Mouse (Mus musculus) thymus, adult 18-20 months (tissue): ENCODE data around the gene A630095N17Rik.

Experiments
- DNase-seq, 2 experiments: peaks; one replicate each; pipeline ENCODE4 v3.0.0; 2022; ENCODE audit warnings: mixed read lengths in 2 of 2

The A630095N17Rik gene

DNA sequence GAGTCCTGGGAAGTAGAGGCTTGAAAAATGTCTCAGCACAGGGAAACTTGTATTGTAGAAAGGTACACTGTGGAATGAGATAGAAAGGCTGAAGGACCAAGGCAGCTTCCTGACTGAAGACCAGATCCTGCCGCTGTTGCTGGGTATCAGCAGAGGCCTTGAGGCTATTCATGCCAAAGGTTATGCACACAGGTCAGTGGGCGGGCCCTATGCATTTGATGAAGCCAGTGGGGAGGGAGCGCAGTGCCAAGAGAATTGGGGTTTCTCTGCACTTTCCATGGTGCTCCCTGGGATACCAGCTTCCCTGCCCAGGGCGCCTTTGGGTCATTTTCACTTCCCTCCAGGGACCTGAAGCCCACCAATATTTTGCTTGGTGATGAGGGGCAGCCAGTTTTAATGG is 19.4 kb downstream of the A630095N17Rik start:
- no peak for DNase-seq

DNA sequence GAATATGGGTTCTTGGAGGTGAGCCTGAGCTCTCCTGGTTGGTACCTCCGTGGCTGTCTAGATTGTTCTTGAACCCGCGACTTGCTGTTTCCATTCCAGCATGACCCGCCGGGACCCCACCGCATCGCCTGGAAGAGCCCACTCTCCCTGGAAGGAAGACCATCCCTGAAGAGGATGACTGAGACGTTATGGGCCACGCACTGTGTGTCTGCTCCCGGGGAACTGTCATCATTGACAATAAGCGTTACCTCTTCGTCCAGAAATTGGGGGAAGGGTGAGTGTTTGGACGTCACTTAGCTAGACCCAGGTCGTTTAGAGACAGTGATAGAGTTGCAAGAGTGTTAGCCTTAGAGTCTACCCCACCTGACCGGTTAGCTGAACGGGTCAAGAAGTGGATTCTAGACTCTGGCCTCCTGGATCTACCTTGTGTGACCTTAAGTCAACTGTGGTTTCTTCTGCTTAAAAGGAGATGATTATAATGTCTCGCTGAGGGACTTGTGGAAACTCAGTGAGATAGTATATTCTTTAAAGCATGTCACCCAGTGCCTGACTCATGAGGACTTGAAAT is 20.7 kb downstream of the A630095N17Rik start:
- DNase-seq: no peak

DNA sequence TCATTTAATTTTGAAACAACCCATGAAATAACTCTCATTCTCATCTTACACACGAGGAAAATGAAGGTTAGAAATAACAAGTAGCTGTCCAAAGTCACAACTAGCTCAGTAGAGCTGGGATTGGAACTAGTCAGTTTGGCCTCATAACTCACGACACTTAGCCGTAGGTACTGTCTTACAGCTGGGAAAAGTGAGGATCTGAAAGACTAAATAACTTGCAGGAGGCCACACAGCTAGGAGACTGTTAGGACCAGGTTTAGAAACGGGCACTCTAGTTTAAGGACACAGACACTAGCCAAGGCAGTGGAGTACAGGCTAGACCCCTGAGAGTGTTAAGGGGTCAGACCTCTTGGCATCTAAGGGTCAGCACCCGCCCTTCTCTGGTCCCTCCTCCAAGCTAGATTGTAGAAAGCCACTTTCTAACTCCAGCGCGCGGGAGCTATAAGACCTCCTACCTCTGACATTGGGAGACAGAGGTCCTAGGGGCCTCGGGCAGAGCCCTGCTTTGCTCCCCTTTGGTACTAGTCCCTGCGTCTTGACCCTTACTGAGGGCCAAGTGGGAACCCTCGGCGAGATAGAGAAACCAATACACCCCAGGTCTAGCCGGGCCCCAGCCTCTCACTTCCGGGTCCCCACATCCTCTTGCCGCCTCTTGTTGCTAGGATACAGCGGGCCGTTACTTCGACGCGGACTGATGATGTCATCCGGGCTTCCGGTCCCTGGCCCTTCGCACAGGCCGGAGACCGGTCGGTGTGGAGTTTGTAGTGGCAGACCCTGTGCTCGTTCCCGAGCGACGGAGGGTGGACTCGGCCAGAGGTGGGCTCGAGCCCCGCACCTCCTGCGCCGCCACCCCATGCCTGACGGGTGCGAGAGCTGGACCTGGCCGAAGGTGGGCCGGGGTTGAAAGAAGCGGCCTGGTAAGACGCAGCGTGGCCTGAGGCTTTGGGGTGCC is 21.5 kb downstream of the A630095N17Rik start, which contains the start of the genes Glb1l and Stk16:
TSS of gene Glb1l (minus strand) at position 678 of the 952 bp plus-strand sequence.
TSS of gene Stk16 (plus strand) at position 703 of the 952 bp plus-strand sequence.
- peak; percentile 88 to 94 for DNase-seq

DNA sequence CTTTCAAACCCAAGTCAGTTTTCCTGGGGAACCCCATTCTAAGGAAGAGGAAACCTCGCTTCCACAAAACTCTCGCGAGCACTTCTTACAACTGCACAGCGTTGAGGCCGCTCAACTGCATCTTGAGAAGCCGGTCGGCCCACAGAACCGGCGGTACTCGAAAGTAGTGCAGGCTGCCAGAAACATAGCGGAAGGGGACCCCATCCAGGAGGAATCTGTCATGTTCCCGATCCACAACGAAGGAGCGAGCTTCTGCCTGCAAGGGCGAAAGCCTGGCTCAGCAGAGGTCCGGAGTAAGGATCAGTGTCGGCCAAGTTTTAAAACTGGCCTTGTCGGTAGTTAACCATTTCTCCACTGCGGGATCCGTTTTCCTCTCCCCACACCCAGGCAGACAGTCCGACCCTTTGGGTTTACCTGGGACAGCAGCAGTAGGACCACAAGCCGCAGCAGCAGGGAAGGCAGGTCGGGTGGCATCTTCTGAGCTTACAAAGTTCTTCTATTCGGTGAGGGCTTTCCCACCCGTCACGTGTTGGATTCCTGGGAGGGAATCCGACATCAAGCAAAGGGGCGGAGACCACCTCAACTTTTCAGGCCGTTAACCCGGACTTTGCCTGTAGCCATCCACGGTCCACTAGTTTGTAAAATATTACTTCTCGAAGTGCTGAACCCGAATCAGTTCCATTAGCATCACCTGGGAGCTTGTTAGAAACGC is 22.8 kb downstream of the A630095N17Rik start:
- peak in 1 of 2 experiments; percentile 25 for DNase-seq

DNA sequence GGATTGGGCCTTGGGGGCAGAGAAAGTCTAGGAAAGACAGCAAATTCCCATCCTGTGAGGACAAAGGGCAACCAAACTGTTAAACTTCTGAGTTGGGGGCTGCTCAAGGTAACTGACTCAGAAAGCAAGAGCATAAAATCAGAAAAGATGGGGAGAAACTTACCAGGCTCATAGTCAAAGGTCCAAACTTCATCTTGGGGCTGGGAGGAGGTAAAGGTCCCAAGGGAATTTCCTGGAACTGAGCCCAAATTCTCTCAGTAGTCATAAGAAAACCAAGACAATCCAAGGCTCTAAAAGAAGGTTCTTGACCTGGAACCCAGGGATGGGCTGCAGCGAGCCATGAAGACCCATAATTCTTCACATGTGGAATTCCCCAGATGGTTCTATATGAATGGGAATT is 30.7 kb downstream of the A630095N17Rik start:
- no peak for DNase-seq

DNA sequence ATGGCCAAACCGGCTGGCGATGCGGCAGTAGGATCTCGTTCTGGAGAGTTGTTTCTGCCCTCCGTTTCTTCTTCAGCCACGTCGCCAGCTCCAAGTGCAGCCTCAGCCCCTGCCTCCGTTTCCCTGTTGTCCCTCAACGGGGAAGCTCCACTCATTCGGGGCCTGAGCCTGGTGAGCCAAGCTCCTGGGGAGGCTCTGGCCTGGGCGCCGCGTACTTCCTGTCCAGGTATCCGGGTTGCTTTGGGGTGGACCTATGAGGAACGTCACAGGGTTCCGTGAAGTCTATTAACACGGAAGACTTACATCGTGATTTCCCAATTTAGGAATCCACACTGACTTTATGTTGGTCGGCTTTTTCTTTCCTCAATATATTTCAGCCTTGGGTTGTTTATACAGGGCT is 39.5 kb downstream of the A630095N17Rik start:
- DNase-seq: no peak

DNA sequence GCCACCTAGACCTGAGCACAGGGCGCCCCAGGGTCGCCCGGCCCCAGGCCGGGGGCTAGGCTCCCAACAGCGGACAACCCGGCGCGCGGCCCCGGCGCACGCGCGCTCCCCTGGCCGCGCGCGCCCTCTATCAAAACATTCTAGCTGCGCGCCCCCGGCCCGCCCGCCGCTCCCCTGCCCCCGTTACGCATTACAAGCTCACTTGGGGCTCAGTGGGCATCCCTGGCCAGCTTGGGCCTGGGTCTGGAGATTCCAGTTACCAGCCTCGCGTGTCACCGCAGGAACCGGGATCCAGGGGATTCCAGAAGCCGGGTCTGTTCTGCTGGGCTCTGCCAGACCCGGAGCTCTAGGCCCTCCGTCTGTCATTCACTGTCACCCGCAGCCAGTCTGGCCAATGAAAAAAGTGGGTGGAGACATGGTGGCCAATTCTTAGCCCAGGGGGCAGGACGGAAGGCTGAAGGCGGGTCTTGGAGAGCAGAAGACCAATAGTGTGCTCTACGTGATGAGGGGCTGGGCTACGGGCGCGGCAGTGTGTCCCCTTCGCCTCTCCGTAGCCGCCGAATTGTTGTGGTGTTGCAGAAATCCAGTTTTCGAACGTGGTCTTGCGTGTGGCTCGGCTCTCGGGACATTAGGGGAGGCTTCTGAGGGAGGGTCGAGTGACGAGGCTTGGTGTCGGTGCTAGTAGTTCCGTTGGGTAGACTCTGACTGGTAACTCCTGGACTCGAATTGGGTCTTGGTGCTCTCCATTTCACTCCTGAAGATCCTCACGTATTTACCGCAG is 40.1 kb downstream of the A630095N17Rik start, which contains the start of the genes Ankzf1 and Atg9a:
TSS of gene Ankzf1 (plus strand) at position 530 of the 781 bp plus-strand sequence.
TSS of gene Atg9a (minus strand) at position 575 of the 781 bp plus-strand sequence.
- DNase-seq: peak; percentile 91 to 98

DNA sequence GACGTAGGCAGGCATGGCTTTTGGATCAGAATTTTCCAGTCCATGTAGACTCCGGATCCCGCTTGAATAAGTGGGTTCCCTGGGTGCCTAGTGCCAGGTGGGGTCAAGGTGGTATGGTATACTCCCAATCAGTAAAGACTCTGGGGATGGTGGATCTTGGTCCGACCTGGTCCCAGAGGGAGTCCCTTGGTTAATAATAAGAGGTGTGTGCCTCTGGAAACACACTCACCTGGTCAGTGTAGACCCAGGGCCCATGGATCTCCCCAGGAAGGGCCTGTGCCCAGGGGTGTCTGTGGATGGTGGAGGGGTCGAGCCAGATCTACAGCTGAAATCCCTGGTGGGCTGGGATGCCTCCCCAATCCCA is 40.7 kb downstream of the A630095N17Rik start:
- peak in 1 of 2 experiments; percentile 38 for DNase-seq

DNA sequence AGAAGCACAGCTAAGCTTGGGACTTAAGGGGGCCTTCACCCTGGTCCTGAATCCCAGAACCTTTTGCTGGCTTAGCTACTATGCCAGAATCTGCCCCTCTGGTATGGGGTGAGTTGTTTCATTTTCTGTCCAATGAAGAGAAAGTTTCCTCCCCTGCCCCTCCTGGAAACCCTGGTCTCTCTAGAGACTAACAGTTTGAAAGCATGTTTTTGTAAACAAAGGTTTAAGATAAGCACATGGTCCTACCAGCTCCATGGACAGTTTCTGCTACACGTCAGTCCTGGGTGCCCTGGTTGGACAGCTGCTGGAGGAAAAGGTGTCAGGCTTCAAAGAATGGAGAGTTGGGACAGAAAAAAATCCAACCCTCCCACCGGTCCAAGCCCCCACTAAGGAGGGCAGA is 41.3 kb downstream of the A630095N17Rik start:
- no peak for DNase-seq

DNA sequence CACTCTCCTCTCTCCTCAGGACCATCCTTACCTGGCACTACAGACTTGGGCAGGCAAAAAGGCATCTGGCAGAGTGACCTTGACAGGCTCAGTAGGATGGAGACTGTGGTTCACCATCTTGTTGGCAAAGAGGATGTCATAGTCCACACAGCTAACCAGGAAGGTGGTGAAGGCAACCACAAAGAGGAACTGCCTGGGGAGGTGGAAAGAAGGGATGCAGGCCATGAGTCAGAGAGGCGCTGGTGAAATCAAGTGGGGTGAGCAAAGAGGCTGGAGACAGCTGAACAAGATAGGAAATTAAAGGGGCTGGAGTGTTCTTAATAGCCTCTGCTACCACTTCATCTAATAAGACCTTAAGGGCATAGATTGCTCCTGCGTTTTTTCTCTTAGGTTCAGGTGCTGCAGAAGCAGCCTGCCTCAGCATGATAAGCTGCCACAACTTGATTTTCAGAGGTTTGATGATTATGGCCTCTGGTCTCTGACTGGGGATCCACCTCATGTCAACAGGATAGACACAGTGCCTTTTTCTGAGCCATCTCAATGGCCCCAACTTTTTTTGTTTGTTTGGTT is 43.9 kb downstream of the A630095N17Rik start:
- DNase-seq: no peak

DNA sequence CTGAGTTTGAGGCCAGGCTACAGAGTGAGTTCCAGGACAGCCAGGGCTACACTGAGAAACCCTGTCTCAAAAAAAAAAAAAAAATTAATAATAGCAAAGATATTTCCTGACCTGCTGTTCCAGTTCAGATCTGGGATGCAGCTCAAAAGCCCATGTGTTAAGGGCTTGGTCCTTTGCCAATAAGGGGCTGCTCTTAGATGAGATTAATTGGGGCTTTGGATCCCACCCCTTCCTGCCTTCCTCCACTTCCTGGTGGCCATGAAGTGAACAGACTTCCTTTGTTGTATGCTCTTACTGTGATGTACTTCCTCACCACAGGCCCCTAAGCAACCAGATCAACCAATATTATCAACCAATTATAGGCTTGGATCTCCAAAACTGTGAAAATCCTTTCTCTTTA is 44.8 kb downstream of the A630095N17Rik start:
- no peak for DNase-seq

DNA sequence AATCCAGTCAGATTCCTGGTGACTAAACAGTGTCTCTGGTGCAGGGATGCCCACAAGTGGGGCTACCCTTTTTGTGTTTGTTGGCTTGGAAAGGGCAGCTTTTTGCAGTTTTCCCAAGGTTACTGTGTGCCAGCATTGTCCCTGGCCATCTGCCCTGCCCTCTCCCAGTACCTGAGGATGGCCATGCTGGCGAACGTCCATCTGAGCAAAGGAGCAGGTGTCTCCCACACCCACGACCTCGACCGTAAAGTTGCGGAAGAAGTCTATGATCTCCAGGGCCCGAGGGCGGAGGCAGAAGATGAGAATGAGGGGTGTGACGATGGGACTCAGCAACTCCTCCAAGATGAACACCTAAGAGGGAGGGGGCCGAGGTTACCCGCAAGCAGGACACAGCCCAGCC is 46.4 kb downstream of the A630095N17Rik start:
- DNase-seq: no peak

DNA sequence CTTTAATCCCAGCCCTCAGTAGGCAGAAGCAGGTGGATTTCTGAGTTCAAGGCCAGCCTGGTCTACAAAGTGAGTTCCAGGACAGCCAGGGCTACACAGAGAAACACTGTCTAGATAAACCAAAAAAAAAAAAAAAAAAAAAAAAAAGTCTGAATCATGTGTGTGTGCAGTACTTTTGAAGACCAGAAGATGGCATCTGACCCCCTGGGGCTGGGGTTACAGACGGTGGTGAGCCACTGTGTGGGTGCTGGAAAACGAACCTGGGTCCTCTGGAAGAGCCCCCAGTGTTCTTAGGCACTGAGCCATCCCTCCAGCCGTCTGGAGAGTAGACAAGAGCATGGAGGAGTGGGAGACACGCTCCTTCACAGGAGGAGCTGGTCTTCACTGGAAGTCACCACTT is 49.7 kb downstream of the A630095N17Rik start:
- no peak for DNase-seq

DNA sequence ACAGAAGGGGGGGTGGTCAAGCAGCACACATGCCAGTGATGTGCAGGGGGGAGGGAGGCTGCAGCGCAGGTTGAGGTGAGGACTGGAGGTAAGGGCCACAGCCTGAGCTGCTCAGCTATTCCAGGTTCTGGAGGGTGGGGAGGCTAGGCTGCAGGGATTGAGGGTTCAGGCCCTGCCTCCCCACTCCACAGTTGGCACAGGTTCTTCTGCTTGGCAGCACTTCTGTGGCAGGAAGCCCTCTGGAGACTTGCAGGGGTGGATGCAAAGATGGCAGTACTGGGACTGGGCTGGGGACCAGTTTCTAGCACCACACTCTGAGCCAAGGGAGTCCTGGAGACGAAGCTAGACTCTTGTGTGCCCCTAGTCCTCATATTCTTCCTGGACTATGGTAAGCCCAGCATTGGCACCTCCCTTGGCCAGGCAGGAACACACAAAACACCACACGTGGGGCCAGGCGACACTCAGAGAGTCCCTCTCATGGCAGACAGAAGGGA is 50.5 kb downstream of the A630095N17Rik start:
- DNase-seq: no peak

DNA sequence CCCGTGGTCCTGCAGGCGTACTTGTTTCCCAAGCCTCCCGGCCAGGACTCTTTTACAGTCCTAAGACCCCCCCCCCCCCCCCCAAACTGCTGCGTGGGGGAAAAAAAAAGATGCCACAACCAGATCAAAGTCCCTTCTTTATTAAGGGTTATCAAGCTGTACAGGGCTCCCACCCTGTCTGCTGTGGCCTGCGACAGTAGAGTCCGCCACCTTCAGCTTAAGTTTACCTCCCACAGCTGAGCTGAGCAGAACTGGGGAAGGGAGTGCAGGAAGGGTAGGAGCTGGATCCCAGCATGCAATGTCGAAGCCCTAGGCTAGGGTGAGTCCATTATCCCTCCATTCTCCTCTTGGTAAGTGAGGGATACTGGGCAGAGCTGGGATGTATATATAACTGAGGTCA is 51.2 kb downstream of the A630095N17Rik start:
- no peak for DNase-seq

DNA sequence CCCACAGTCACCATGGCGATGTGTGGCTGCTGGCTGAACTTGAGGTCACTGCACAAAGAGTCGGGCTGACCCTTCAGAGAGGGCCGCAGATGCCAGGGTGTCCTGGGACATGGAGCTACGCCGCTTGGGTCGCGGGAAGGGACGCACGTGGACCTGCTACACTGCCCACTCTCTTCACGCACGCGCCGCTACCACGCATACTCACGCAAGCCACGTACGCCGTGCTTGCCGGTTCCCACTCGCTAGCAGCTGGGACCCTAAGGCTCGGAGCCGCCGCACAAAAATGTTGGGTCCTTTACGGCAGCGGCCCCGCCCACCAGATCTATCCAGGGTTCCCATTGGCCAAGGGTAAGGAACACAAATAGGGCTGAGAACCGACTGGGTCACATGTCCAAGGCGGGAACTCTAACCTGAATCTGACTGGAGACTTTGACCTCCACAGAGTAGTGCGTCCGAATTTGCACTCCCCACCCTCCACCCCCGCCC is 51.8 kb downstream of the A630095N17Rik start, which contains the start of gene Abcb6:
TSS of gene Abcb6 (minus strand) at position 288 of the 486 bp plus-strand sequence.
- peak; percentile 75 to 81 for DNase-seq

DNA sequence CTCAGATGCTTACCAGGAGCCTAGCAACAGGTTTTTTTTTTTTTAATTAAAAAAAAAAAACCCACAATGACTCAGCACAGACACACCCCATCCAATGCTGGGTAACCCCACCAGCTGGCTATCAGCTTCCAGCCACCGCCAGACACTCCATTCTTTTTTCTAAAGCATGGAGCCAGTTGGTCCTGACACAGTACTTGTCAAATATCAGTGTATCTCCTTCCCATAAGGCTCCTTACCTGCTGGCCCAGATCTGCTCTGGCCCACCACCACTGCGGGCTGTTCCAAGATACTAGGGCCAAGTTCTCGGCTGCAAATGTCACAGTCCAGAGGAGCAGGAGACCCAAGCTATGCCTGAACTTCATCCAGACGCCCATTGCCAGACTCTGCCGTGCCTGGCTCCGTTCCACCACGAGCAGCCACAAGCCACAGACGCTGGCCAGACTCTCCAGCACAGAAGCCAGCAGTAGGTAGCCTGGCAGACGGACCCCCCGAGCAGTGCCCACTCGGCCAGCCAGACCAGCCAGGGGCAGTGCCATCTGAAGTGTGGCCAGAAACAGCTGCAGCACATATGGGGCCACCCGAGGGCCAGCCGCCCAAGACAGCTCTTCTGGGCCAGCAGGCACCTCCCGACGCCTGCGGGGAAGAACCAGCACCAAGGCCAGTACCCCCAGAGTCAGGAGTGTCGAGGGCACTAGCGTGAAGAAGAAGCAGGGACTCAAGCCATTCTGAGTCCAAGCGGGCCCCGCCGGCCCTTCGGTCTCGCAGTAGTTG is 52.4 kb downstream of the A630095N17Rik start:
- no peak for DNase-seq
